Mouse (Mus musculus): ENCODE data around the gene Cotl1. TPM values are rescaled to one million over a fixed set of nuclear protein-coding genes. Genes with fewer than 3 reads are reported as not detected.
A peak's percentile ranks its signal among the peaks of the same experiment; 100 is the strongest.
"Not testable (repeated sequence)": the region's sequence is repeated elsewhere in the genome, so short reads cannot be mapped to it uniquely, and the experiment has no call there.

Gene Cotl1
- polyA plus RNA-seq, 1 experiment from 2014 or later: 262 TPM

- no peak for ATAC-seq
- 2% methylated on average over 19 of the region's 19 CpGs for WGBS
- no peaks in the 10 kb centered on the region for H3K36me3 ChIP-seq (ENCODE audit: control insufficient read depth, insufficient read depth, low read length)
- H3K27me3 ChIP-seq (replicated peaks; ENCODE audit: control insufficient read depth, insufficient read depth, low read length): no peaks in the 10 kb centered on the region
- peaks cover 11% of the 10 kb centered on the region for H3K4me1 ChIP-seq (ENCODE audit: control insufficient read depth, insufficient read depth, low read length)
- H3K4me3 ChIP-seq (ENCODE audit: low read length): peak overlapping the region; percentile 87
- peak overlapping the region; percentile 76 for H3K27ac ChIP-seq (ENCODE audit: low read length)
- peak overlapping the region; percentile 63 for H3K4me2 ChIP-seq (ENCODE audit: low read depth, low read length)
- H3K9me3 ChIP-seq (ENCODE audit: control insufficient read depth, low read length): no peaks in the 10 kb centered on the region
- H3K9ac ChIP-seq (ENCODE audit: low read depth, low read length): peak overlapping the region; percentile 89
These were observed 22.0 kb upstream of the Cotl1 start for GRCm38 (mm10) chr8:119862390-119862734.

GRCm38 (mm10) chr8:119861706-119862389, 21.5 kb upstream of the Cotl1 start, which contains the start of gene Klhl36:
TSS of gene Klhl36 (plus strand) at chr8:119862266.
- WGBS: under 1% methylated on average over 35 of the region's 35 CpGs
- no peaks in the 10 kb centered on the region for H3K27me3 ChIP-seq (replicated peaks; ENCODE audit: control insufficient read depth, insufficient read depth, low read length)
- no peaks in the 10 kb centered on the region for H3K9me3 ChIP-seq (ENCODE audit: control insufficient read depth, low read length)
- peak within 1 kb of the TSS; percentile 89 for H3K9ac ChIP-seq (ENCODE audit: low read depth, low read length)
- ATAC-seq: peak; percentile 98
- no peaks in the 10 kb centered on the region for H3K36me3 ChIP-seq (ENCODE audit: control insufficient read depth, insufficient read depth, low read length)
- H3K4me1 ChIP-seq (ENCODE audit: control insufficient read depth, insufficient read depth, low read length): peaks cover 11% of the 10 kb centered on the region
- H3K27ac ChIP-seq (ENCODE audit: low read length): peak within 1 kb of the TSS; percentile 76
- H3K4me3 ChIP-seq (ENCODE audit: low read length): peak within 1 kb of the TSS; percentile 87
- peak within 1 kb of the TSS; percentile 63 for H3K4me2 ChIP-seq (ENCODE audit: low read depth, low read length)

GRCm38 (mm10) chr8:119857767-119858166, 17.4 kb upstream of the Cotl1 start:
- WGBS: 55% methylated on average over 6 of the region's 6 CpGs
- H3K4me1 ChIP-seq (ENCODE audit: control insufficient read depth, insufficient read depth, low read length): peaks cover 5% of the 10 kb centered on the region; the same call in 1 of the 2 replicates

GRCm38 (mm10) chr8:119855656-119856055, 15.3 kb upstream of the Cotl1 start:
- no peaks in the 10 kb centered on the region for H3K9me3 ChIP-seq (ENCODE audit: control insufficient read depth, low read length)
- H3K27me3 ChIP-seq (replicated peaks; ENCODE audit: control insufficient read depth, insufficient read depth, low read length): no peaks in the 10 kb centered on the region
- no peak overlapping the region for H3K9ac ChIP-seq (ENCODE audit: low read depth, low read length)
- H3K4me1 ChIP-seq (ENCODE audit: control insufficient read depth, insufficient read depth, low read length): no peaks in the 10 kb centered on the region
- H3K4me3 ChIP-seq (ENCODE audit: low read length): no peak overlapping the region
- H3K36me3 ChIP-seq (ENCODE audit: control insufficient read depth, insufficient read depth, low read length): no peaks in the 10 kb centered on the region
- no peak overlapping the region for H3K27ac ChIP-seq (ENCODE audit: low read length)
- no peak for ATAC-seq
- 84% methylated on average over 5 of the region's 5 CpGs for WGBS
- H3K4me2 ChIP-seq (ENCODE audit: low read depth, low read length): no peak overlapping the region

More at GRCm38 (mm10) chr8:119857767-119858166, 17.4 kb upstream of the Cotl1 start:
- no peak overlapping the region for H3K4me2 ChIP-seq (ENCODE audit: low read depth, low read length)
- ATAC-seq: no peak
- no peak overlapping the region for H3K9ac ChIP-seq (ENCODE audit: low read depth, low read length)
- H3K36me3 ChIP-seq (ENCODE audit: control insufficient read depth, insufficient read depth, low read length): no peaks in the 10 kb centered on the region
- no peaks in the 10 kb centered on the region for H3K27me3 ChIP-seq (replicated peaks; ENCODE audit: control insufficient read depth, insufficient read depth, low read length)
- H3K4me3 ChIP-seq (ENCODE audit: low read length): no peak overlapping the region
- no peaks in the 10 kb centered on the region for H3K9me3 ChIP-seq (ENCODE audit: control insufficient read depth, low read length)
- H3K27ac ChIP-seq (ENCODE audit: low read length): no peak overlapping the region

- H3K36me3 ChIP-seq (ENCODE audit: control insufficient read depth, insufficient read depth, low read length): no peaks in the 10 kb centered on the region
- H3K4me2 ChIP-seq (ENCODE audit: low read depth, low read length): no peak overlapping the region
- WGBS: 57% methylated on average over 5 of the region's 5 CpGs
- H3K27ac ChIP-seq (ENCODE audit: low read length): no peak overlapping the region
- no peak overlapping the region for H3K9ac ChIP-seq (ENCODE audit: low read depth, low read length)
- H3K4me1 ChIP-seq (ENCODE audit: control insufficient read depth, insufficient read depth, low read length): no peaks in the 10 kb centered on the region
- no peaks in the 10 kb centered on the region for H3K27me3 ChIP-seq (replicated peaks; ENCODE audit: control insufficient read depth, insufficient read depth, low read length)
- no peak overlapping the region for H3K4me3 ChIP-seq (ENCODE audit: low read length)
- no peak for ATAC-seq
- peaks cover 6% of the 10 kb centered on the region; the same call in 1 of the 2 replicates for H3K9me3 ChIP-seq (ENCODE audit: control insufficient read depth, low read length)
These were observed 13.7 kb upstream of the Cotl1 start for GRCm38 (mm10) chr8:119854035-119854434.

- ATAC-seq: no peak
- Histone ChIP-seq H3K27me3 (replicated peaks; ENCODE audit: control insufficient read depth, insufficient read depth, low read length) (no peaks in the 10 kb centered on the region), H3K4me2 (ENCODE audit: low read depth, low read length) (no peak overlapping the region), H3K27ac (ENCODE audit: low read length) (no peak overlapping the region), H3K4me1 (ENCODE audit: control insufficient read depth, insufficient read depth, low read length) (no peaks in the 10 kb centered on the region), H3K4me3 (ENCODE audit: low read length) (no peak overlapping the region), H3K9ac (ENCODE audit: low read depth, low read length) (no peak overlapping the region), H3K9me3 (ENCODE audit: control insufficient read depth, low read length) (peaks cover 6% of the 10 kb centered on the region; the same call in 1 of the 2 replicates), H3K36me3 (ENCODE audit: control insufficient read depth, insufficient read depth, low read length) (no peaks in the 10 kb centered on the region)
- 73% methylated on average over 8 of the region's 8 CpGs for WGBS
These were observed 13.2 kb upstream of the Cotl1 start for GRCm38 (mm10) chr8:119853521-119853920.

GRCm38 (mm10) chr8:119847232-119847922, 7.0 kb upstream of the Cotl1 start:
- Histone ChIP-seq H3K27ac (ENCODE audit: low read length) (no peak overlapping the region), H3K9me3 (ENCODE audit: control insufficient read depth, low read length) (peaks cover 6% of the 10 kb centered on the region; the same call in 1 of the 2 replicates), H3K9ac (ENCODE audit: low read depth, low read length) (no peak overlapping the region), H3K36me3 (ENCODE audit: control insufficient read depth, insufficient read depth, low read length) (no peaks in the 10 kb centered on the region), H3K4me3 (ENCODE audit: low read length) (no peak overlapping the region), H3K4me2 (ENCODE audit: low read depth, low read length) (no peak overlapping the region), H3K27me3 (replicated peaks; ENCODE audit: control insufficient read depth, insufficient read depth, low read length) (no peaks in the 10 kb centered on the region), H3K4me1 (ENCODE audit: control insufficient read depth, insufficient read depth, low read length) (no peaks in the 10 kb centered on the region)
- ATAC-seq: no peak
- 86% methylated on average over 16 of the region's 16 CpGs for WGBS

GRCm38 (mm10) chr8:119845741-119846140, 5.4 kb upstream of the Cotl1 start:
- not testable (repeated sequence) for H3K4me1 ChIP-seq (ENCODE audit: control insufficient read depth, insufficient read depth, low read length); ATAC-seq; H3K27me3 ChIP-seq (replicated peaks; ENCODE audit: control insufficient read depth, insufficient read depth, low read length); H3K4me3 ChIP-seq (ENCODE audit: low read length); H3K9me3 ChIP-seq (ENCODE audit: control insufficient read depth, low read length); H3K4me2 ChIP-seq (ENCODE audit: low read depth, low read length); H3K36me3 ChIP-seq (ENCODE audit: control insufficient read depth, insufficient read depth, low read length); H3K27ac ChIP-seq (ENCODE audit: low read length); H3K9ac ChIP-seq (ENCODE audit: low read depth, low read length)
- WGBS: 81% methylated on average over 7 of the region's 7 CpGs

- H3K36me3 ChIP-seq (ENCODE audit: control insufficient read depth, insufficient read depth, low read length): no peaks in the 10 kb centered on the region
These were observed 4.2 kb upstream of the Cotl1 start for GRCm38 (mm10) chr8:119844577-119844976.

More at GRCm38 (mm10) chr8:119844577-119844976, 4.2 kb upstream of the Cotl1 start:
- 0 out of 2 replicates have a peak overlapping the region, but pooled peaks have one; percentile 13 for H3K4me2 ChIP-seq (ENCODE audit: low read depth, low read length)
- H3K4me3 ChIP-seq (ENCODE audit: low read length): no peak overlapping the region
- no peaks in the 10 kb centered on the region for H3K4me1 ChIP-seq (ENCODE audit: control insufficient read depth, insufficient read depth, low read length)
- 19% methylated on average over 8 of the region's 8 CpGs for WGBS
- ATAC-seq: no peak
- H3K9me3 ChIP-seq (ENCODE audit: control insufficient read depth, low read length): peaks cover 6% of the 10 kb centered on the region; the same call in 1 of the 2 replicates
- no peak overlapping the region for H3K9ac ChIP-seq (ENCODE audit: low read depth, low read length)
- no peaks in the 10 kb centered on the region for H3K27me3 ChIP-seq (replicated peaks; ENCODE audit: control insufficient read depth, insufficient read depth, low read length)
- H3K27ac ChIP-seq (ENCODE audit: low read length): peak overlapping the region; percentile 3

Measured in intestine, embryonic 16.5 days (tissue).